Mouse (Mus musculus): ENCODE results near the gene Epb41l3. TPM values are rescaled to one million over a fixed set of nuclear protein-coding genes. Genes with fewer than 3 reads are reported as not detected.

Epb41l3 gene
- polyA plus RNA-seq, 1 experiment: 247 TPM

DNA sequence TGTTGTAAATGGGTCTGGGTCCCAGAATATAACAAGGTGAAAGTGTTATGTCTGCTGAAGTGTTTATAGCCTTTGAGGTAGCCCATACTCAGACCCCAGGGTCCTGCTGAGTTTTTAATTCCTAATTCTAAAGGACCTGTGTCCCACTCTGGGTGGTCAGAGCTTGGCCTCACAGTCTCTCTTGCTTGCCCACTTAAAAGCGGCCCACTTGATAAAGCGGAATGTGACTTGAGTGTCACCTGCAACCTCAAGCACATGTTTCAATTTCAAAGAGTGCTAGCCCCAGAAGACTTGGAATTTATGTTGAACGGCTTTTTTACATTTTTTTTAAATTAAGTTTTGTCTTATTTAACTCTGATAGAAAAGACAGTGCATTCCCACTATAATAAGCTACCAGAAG is 16.1 kb downstream of the Epb41l3 start:
- peaks cover 5% of the 10 kb centered on the region; the same call in 1 of the 2 replicates for H3K4me1 ChIP-seq (ENCODE audit: control insufficient read depth, insufficient read depth, low read length)
- 98% methylated on average over 3 of the region's 3 CpGs for WGBS
- DNase-seq: no peak

GRCm38 (mm10) chr17:69097068-69097467 is 21.6 kb downstream of the Epb41l3 start:
- peaks cover 21% of the 10 kb centered on the region for H3K4me1 ChIP-seq (ENCODE audit: control insufficient read depth, insufficient read depth, low read length)
- TF ChIP-seq POLR2A (IDR thresholded peaks at IDR 0.05; ENCODE audit: borderline replicate concordance, insufficient read depth, low read length) (no peak), CTCF (IDR thresholded peaks at IDR 0.05; ENCODE audit: borderline replicate concordance, insufficient read depth, low read depth, low read length) (no peak)
- no peak overlapping the region for H3K27ac ChIP-seq (ENCODE audit: insufficient read depth, low read length)
- H3K27me3 ChIP-seq (ENCODE audit: control insufficient read depth, insufficient read depth, low read length): no peaks in the 10 kb centered on the region
- no peak for DNase-seq
- WGBS: 96% methylated on average over 4 of the region's 4 CpGs
- H3K4me3 ChIP-seq (replicated peaks; ENCODE audit: insufficient read depth, low read depth, low read length): no peak overlapping the region

More for the DNA sequence above, 16.1 kb downstream of the Epb41l3 start:
- TF ChIP-seq POLR2A (IDR thresholded peaks at IDR 0.05; ENCODE audit: borderline replicate concordance, insufficient read depth, low read length): no peak
- TF ChIP-seq CTCF (IDR thresholded peaks at IDR 0.05; ENCODE audit: borderline replicate concordance, insufficient read depth, low read depth, low read length): no peak
- Histone ChIP-seq H3K4me3 (replicated peaks; ENCODE audit: insufficient read depth, low read depth, low read length) (no peak overlapping the region), H3K27ac (ENCODE audit: insufficient read depth, low read length) (no peak overlapping the region), H3K27me3 (ENCODE audit: control insufficient read depth, insufficient read depth, low read length) (no peaks in the 10 kb centered on the region)

DNA sequence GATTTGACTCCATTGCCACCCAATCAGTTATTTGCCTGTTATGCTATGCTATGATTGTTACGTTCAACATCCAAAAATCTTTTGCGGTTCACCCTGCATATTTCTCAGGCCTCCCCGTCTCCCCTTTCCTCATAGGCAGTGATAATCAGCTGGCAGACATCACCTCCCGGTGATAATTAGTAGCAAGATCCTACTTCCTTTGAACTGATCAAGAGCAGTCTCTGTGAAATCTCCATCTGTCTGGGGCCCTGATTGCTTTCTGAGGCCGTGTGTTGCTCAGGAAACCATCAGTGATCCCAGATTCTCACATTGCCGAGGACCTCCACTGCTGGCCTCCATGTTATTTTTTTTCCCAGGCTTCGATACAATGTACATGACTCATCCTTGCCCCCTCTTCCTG is 22.5 kb downstream of the Epb41l3 start:
- no peak overlapping the region for H3K4me3 ChIP-seq (replicated peaks; ENCODE audit: insufficient read depth, low read depth, low read length)
- no peaks in the 10 kb centered on the region for H3K27me3 ChIP-seq (ENCODE audit: control insufficient read depth, insufficient read depth, low read length)
- H3K27ac ChIP-seq (ENCODE audit: insufficient read depth, low read length): peak overlapping the region; percentile 2; the same call in 1 of the 2 replicates
- peaks cover 21% of the 10 kb centered on the region for H3K4me1 ChIP-seq (ENCODE audit: control insufficient read depth, insufficient read depth, low read length)
- peak; percentile 36 to 71 for DNase-seq
- 15% methylated on average over 7 of the region's 7 CpGs for WGBS
- no peak for TF ChIP-seq CTCF (IDR thresholded peaks at IDR 0.05; ENCODE audit: borderline replicate concordance, insufficient read depth, low read depth, low read length)
- TF ChIP-seq POLR2A (IDR thresholded peaks at IDR 0.05; ENCODE audit: borderline replicate concordance, insufficient read depth, low read length): no peak

DNA sequence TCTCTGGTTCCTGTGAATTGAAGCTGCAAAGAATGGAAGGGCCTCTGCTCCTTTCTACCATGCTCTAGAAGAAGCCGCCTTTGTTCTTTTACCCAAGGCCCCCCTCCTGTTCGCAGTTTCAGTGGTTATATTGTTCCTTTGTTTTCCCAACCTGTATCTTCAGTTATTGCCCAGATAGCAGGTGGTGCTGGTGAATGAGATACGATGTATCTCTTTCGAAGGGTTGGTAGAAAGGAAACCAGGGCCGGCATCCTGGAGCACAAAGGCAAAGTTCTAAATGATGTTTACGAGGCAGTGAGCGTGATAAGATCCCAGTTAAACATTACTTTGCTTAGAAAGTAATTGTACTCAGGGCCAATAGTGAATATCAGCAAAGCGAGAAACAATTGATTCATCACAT is 27.8 kb downstream of the Epb41l3 start:
- H3K4me3 ChIP-seq (replicated peaks; ENCODE audit: insufficient read depth, low read depth, low read length): no peak overlapping the region
- no peaks in the 10 kb centered on the region for H3K27me3 ChIP-seq (ENCODE audit: control insufficient read depth, insufficient read depth, low read length)
- 84% methylated on average over 8 of the region's 8 CpGs for WGBS
- no peak overlapping the region for H3K27ac ChIP-seq (ENCODE audit: insufficient read depth, low read length)
- TF ChIP-seq CTCF (IDR thresholded peaks at IDR 0.05; ENCODE audit: borderline replicate concordance, insufficient read depth, low read depth, low read length) (no peak), POLR2A (IDR thresholded peaks at IDR 0.05; ENCODE audit: borderline replicate concordance, insufficient read depth, low read length) (no peak)
- H3K4me1 ChIP-seq (ENCODE audit: control insufficient read depth, insufficient read depth, low read length): peaks cover 13% of the 10 kb centered on the region; the same call in 1 of the 2 replicates
- no peak for DNase-seq

DNA sequence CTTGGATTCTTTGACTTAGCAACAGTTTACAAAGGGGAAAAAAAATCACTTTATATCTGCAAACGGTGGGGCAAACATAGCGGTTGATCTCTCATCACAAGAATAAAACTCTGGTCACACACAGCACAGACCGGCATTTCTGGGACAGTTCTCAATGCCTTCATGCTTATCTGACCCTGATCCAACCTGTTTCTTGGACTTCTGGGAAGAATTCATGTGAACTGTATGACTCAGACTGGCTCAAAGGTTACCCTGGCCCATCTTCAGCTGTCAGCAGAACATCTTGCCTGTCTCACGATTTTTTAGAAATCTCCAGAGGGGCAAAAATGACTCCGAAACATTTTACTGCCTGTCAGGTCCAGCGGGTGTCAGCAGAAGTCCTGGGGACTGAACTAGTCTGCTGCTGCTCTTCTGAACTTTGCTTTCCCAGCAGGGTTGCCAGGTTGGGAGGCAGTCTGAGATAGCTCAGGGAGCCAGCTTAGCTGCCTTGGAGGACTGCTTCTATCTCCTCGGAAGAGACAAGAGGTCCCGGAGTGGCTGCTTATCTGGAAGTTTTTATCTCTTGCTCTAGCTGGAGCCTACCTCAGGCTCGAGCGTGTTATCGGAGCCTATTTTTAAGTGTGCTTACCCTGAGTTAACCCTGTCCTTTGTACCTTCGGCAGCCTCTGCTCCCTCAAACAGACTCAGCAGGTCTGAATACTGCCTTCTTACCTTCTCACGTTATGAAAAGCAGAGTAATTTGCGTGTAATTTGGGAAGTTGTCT is 29.7 kb downstream of the Epb41l3 start:
- no peak overlapping the region for H3K27ac ChIP-seq (ENCODE audit: insufficient read depth, low read length)
- H3K4me3 ChIP-seq (replicated peaks; ENCODE audit: insufficient read depth, low read depth, low read length): no peak overlapping the region
- H3K27me3 ChIP-seq (ENCODE audit: control insufficient read depth, insufficient read depth, low read length): no peaks in the 10 kb centered on the region
- TF ChIP-seq POLR2A (IDR thresholded peaks at IDR 0.05; ENCODE audit: borderline replicate concordance, insufficient read depth, low read length) (no peak), CTCF (IDR thresholded peaks at IDR 0.05; ENCODE audit: borderline replicate concordance, insufficient read depth, low read depth, low read length) (no peak)
- peaks cover 6% of the 10 kb centered on the region; the same call in 1 of the 2 replicates for H3K4me1 ChIP-seq (ENCODE audit: control insufficient read depth, insufficient read depth, low read length)
- peak in 1 of 2 experiments; percentile 29 for DNase-seq
- 52% methylated on average over 14 of the region's 14 CpGs for WGBS

DNA sequence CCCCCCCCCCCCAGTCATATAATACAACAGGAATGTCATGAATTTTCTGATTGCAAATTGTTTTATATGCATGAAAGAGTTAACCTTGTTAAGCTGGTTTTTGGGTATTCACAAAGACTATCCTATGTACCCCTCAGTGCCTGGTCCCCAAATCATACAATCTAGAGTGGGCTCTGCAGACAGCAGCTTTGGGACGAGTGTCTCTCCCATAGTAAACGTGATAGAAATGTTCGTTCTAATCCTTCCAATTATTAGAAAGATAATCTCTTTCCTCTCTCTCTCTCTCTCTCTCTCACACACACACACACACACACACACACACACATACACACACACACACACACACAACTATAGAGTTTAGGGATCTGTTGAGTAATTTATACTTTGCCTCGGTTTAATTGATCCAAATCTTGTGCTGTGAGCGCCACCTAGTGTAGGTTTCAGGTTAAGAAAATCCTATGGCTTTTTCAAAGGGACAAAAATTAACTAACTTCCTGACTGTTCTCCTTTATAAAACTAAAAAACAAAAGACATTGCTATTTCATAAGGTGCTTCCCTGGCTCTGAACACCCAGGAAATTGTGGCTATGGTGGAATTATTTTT is 30.4 kb downstream of the Epb41l3 start:
- WGBS: 44% methylated on average over 5 of the region's 5 CpGs
- Histone ChIP-seq H3K27ac (ENCODE audit: insufficient read depth, low read length) (no peak overlapping the region), H3K4me3 (replicated peaks; ENCODE audit: insufficient read depth, low read depth, low read length) (no peak overlapping the region), H3K4me1 (ENCODE audit: control insufficient read depth, insufficient read depth, low read length) (peaks cover 6% of the 10 kb centered on the region; the same call in 1 of the 2 replicates), H3K27me3 (ENCODE audit: control insufficient read depth, insufficient read depth, low read length) (no peaks in the 10 kb centered on the region)
- TF ChIP-seq CTCF (IDR thresholded peaks at IDR 0.05; ENCODE audit: borderline replicate concordance, insufficient read depth, low read depth, low read length): peak; percentile 22; the same call in 1 of the 2 replicates
- TF ChIP-seq POLR2A (IDR thresholded peaks at IDR 0.05; ENCODE audit: borderline replicate concordance, insufficient read depth, low read length): no peak
- DNase-seq: peak; percentile 44 to 51

DNA sequence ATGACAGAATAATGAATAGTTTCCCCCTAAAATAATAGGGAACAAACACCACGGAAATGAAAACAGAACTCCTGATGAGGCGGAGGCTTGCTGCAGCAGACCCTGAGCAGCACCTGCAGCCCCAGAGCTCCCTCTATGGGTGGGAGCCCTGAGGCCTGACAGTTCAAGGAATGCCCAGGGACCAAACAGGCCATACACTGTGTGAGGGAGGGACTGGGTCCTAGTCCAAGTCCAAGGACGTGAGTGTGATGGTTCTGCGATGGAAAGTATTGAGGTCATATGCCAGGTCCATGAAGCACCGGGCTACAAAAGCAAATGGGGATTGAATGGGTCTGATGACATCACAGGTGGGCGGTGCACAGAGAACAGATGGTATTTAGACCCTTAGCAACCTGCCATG is 33.7 kb downstream of the Epb41l3 start:
- WGBS: 36% methylated on average over 6 of the region's 6 CpGs
- H3K4me1 ChIP-seq (ENCODE audit: control insufficient read depth, insufficient read depth, low read length): peaks cover 5% of the 10 kb centered on the region; the same call in 1 of the 2 replicates
- H3K27me3 ChIP-seq (ENCODE audit: control insufficient read depth, insufficient read depth, low read length): no peaks in the 10 kb centered on the region
- H3K4me3 ChIP-seq (replicated peaks; ENCODE audit: insufficient read depth, low read depth, low read length): no peak overlapping the region
- DNase-seq: peak; percentile 28 to 34
- peak; percentile 50; the same call in 1 of the 2 replicates for TF ChIP-seq CTCF (IDR thresholded peaks at IDR 0.05; ENCODE audit: borderline replicate concordance, insufficient read depth, low read depth, low read length)
- no peak for TF ChIP-seq POLR2A (IDR thresholded peaks at IDR 0.05; ENCODE audit: borderline replicate concordance, insufficient read depth, low read length)
- H3K27ac ChIP-seq (ENCODE audit: insufficient read depth, low read length): no peak overlapping the region
